ENCODE assay signal across 24 mouse cellular contexts in the genomic region with DNA sequence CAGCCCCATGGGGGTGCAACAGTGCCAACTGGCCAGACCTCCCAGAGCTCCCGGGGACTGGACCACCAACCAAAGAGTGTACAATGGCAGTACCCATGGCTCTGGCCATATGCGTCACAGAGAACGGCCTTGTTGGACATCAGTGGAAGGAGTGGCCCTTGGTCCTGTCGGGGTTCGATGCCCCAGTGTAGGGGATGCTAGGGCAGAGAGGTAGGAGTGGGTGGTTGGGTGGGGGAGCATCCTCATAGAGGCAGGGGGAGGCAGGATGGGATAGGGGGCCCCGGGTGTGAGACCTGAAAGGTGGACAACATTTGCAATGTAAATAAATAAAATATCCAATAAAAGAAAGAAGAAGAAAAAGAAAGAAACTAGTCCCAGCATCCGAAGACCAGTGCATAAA. TPM values are rescaled to one million over a fixed set of nuclear protein-coding genes. Genes with fewer than 3 reads are reported as not detected.
DNase-seq lines count a peak whose midpoint lies in the region; ATAC-seq and TF ChIP-seq lines count a peak whose summit lies in the region.
"Had no signal": no experiment of that assay in that cellular context is flagged by ENCODE, and none has a peak within 500 bp of the region (broad histone marks: within the 10 kb centered on the region; RNA-seq: fewer than 3 reads in every experiment).

No protein-coding gene starts in this region.

- intact Hi-C loops in left cerebral cortex, postnatal 4 days (cut with DNase I), result no loop called here

- H3K4me2 ChIP-seq in forebrain, embryonic 13.5 days, result no peak overlapping the region
- no peak overlapping the region for H3K4me2 ChIP-seq in forebrain, embryonic 14.5 days (ENCODE audit: low read length)
- H3K4me2 ChIP-seq: heart, embryonic 11.5 days; heart, embryonic 15.5 days; hindbrain, embryonic 13.5 days had no signal

- no peaks in the 10 kb centered on the region for H3K9me3 ChIP-seq in forebrain, embryonic 13.5 days (replicated peaks)
- no peaks in the 10 kb centered on the region for H3K9me3 ChIP-seq in forebrain, embryonic 14.5 days (replicated peaks; ENCODE audit: control insufficient read depth, low read length)
- H3K9me3 ChIP-seq: embryonic facial prominence, embryonic 10.5 days; heart, embryonic 15.5 days; hindbrain, embryonic 13.5 days had no signal

- no peak for TF ChIP-seq CTCF in thymus, adult 2 months (IDR thresholded peaks at IDR 0.05; ENCODE audit: borderline replicate concordance, control insufficient read depth, extremely low read depth, insufficient read depth, low read length, poor library complexity)

- peaks cover 6% of the 10 kb centered on the region; the same call in 1 of the 2 replicates for H3K4me1 ChIP-seq in forebrain, embryonic 13.5 days
- peaks cover 4% of the 10 kb centered on the region; the same call in 1 of the 2 replicates for H3K4me1 ChIP-seq in forebrain, embryonic 14.5 days (ENCODE audit: control insufficient read depth, insufficient read depth, low read length)
- no peaks in the 10 kb centered on the region for H3K4me1 ChIP-seq in thymus, adult 2 months (replicated peaks; ENCODE audit: control insufficient read depth, insufficient read depth, low read length)
- H3K4me1 ChIP-seq: embryonic facial prominence, embryonic 10.5 days; heart, embryonic 15.5 days had no signal

- no peak overlapping the region for H3K27ac ChIP-seq in forebrain, embryonic 13.5 days
- no peak overlapping the region for H3K27ac ChIP-seq in forebrain, embryonic 14.5 days (ENCODE audit: low read depth, low read length)
- H3K27ac ChIP-seq in thymus, adult 2 months (ENCODE audit: control insufficient read depth, insufficient read depth, low read length), result no peak overlapping the region
- H3K27ac ChIP-seq: embryonic facial prominence, embryonic 10.5 days; heart, adult 2 months; heart, embryonic 15.5 days; hindbrain, embryonic 13.5 days had no signal

- no peak overlapping the region for H3K4me3 ChIP-seq in forebrain, embryonic 13.5 days
- no peak overlapping the region for H3K4me3 ChIP-seq in forebrain, embryonic 14.5 days (ENCODE audit: low read depth, low read length)
- H3K4me3 ChIP-seq in thymus, adult 2 months (ENCODE audit: control insufficient read depth, insufficient read depth, low read length), result no peak overlapping the region
- H3K4me3 ChIP-seq: embryonic facial prominence, embryonic 10.5 days; heart, adult 2 months; heart, embryonic 15.5 days; hindbrain, embryonic 13.5 days had no signal

- WGBS in forebrain, embryonic 13.5 days, result 89% methylated on average over 7 of the region's 7 CpGs
- 90% methylated on average over 7 of the region's 7 CpGs for WGBS in forebrain, embryonic 14.5 days
- WGBS in thymus, adult 2 months, result 86% methylated on average over 7 of the region's 7 CpGs

- no peak for TF ChIP-seq POLR2A in thymus, adult 2 months (IDR thresholded peaks at IDR 0.05; ENCODE audit: control insufficient read depth, extremely low read depth, insufficient read depth, low read length, poor library complexity)

- ATAC-seq in cerebellum, adult (ENCODE audit: insufficient number of reproducible peaks, low FRiP score, low TSS enrichment), result peak; percentile 52; the same call in 1 of the 2 replicates
- ATAC-seq in forebrain, embryonic 13.5 days, result 0 out of 2 replicates have a peak, but pooled peaks have one; percentile 36
- ATAC-seq in forebrain, embryonic 14.5 days, result no peak
- ATAC-seq: CD4-positive, CD25-positive, alpha-beta regulatory T cell, adult 4 months; forebrain, postnatal 0 days had no signal

- DNase-seq in cerebellum, adult 8-10 months, result no peak
- DNase-seq in forebrain, embryonic 14.5 days (ENCODE audit: low spot score), result no peak
- peak; percentile 8 for DNase-seq in left cerebral cortex, postnatal 4 days
- no peak for DNase-seq in left cerebral cortex, adult 8-10 months (ENCODE audit: low spot score in 2 of 2)
- DNase-seq in thymus, adult 2 months, result peak; percentile 0
- DNase-seq in thymus, postnatal 0 days (ENCODE audit: low spot score), result no peak
- DNase-seq: adrenal gland, adult 8-10 months; adrenal gland, postnatal 36 days; B cell, adult 2 months; cerebellum, adult 11 months; forebrain, postnatal 0 days; gastrocnemius, postnatal 14 days; heart, adult 2 months; heart, postnatal 14 days had no signal

- H3K27me3 ChIP-seq in forebrain, embryonic 13.5 days, result no peaks in the 10 kb centered on the region
- H3K27me3 ChIP-seq in forebrain, embryonic 14.5 days (replicated peaks; ENCODE audit: control insufficient read depth, insufficient read depth, low read length), result no peaks in the 10 kb centered on the region
- H3K27me3 ChIP-seq in thymus, adult 2 months (ENCODE audit: control insufficient read depth, insufficient read depth, low read length), result no peaks in the 10 kb centered on the region
- H3K27me3 ChIP-seq: heart, embryonic 15.5 days; hindbrain, embryonic 13.5 days had no signal

- no peak overlapping the region for H3K9ac ChIP-seq in forebrain, embryonic 13.5 days
- no peak overlapping the region for H3K9ac ChIP-seq in forebrain, embryonic 14.5 days (ENCODE audit: low read length)
- H3K9ac ChIP-seq: forebrain, postnatal 0 days; heart, embryonic 15.5 days; hindbrain, embryonic 13.5 days had no signal

- no peaks in the 10 kb centered on the region for H3K36me3 ChIP-seq in forebrain, embryonic 13.5 days (ENCODE audit: poor library complexity, severe bottlenecking)
- no peaks in the 10 kb centered on the region for H3K36me3 ChIP-seq in forebrain, embryonic 14.5 days (ENCODE audit: control insufficient read depth, insufficient read depth, low read length)
- no peaks in the 10 kb centered on the region for H3K36me3 ChIP-seq in thymus, adult 2 months (ENCODE audit: control insufficient read depth, insufficient read depth, low read length)
- H3K36me3 ChIP-seq: embryonic facial prominence, embryonic 10.5 days; G1E; heart, embryonic 15.5 days; hindbrain, embryonic 13.5 days had no signal

RNA-seq across cellular contexts. Expression of a gene that starts 47.8 kb away (rescaled TPM):
- polyA plus RNA-seq in forebrain, embryonic 13.5 days (2015; fragmentation: Nextera tagmentation; extraction: Ambion mirVana), result 22.4 and 26.0 TPM in 2 replicates
- 26.6 and 44.3 TPM in 2 replicates for polyA plus RNA-seq in forebrain, embryonic 14.5 days (2014; fragmentation: Nextera tagmentation; extraction: Ambion mirVana)
- total RNA-seq in left cerebral cortex, postnatal 4 days (2021), result 100 to 1,000 TPM in 1 of 2 experiments, 10 to 100 TPM in 1; 96.0 to 110 TPM
- total RNA-seq in left cerebral cortex, adult 8-10 months (2022), result 10 to 100 TPM; 46.1 to 53.2 (median 49.1) TPM
- polyA plus RNA-seq in thymus, adult 2 months (2012; rRNA removed), result 0.22 and 0.23 TPM in 2 replicates
- 11.8 and 13.0 TPM in 2 replicates for polyA plus RNA-seq in thymus, postnatal 0 days (2015; fragmentation: Nextera tagmentation; extraction: Ambion mirVana)
- total RNA-seq: adrenal gland, adult 8-10 months; adrenal gland, postnatal 36 days; G1E; gastrocnemius, adult 18-20 months had no signal
- polyA plus RNA-seq: CD4-positive, CD25-positive, alpha-beta regulatory T cell, adult 4 months; G1E; gonadal fat pad, adult 2 months had no signal

Comparison
In these comparisons a context has a peak if more than half of its experiments do, and no peak if none do; other contexts are left out.
1. DNase-seq: peak in left cerebral cortex, postnatal 4 days (single experiment) and thymus, adult 2 months (single experiment); none in cerebellum, adult 8-10 months (single experiment), forebrain, embryonic 14.5 days (single experiment), left cerebral cortex, adult 8-10 months (0 of 2) and thymus, postnatal 0 days (single experiment).
2. RNA of a gene that starts 47.8 kb away (polyA plus RNA-seq): 26.6 to 44.3 TPM in forebrain, embryonic 14.5 days, 22.4 to 26.0 TPM in forebrain, embryonic 13.5 days and 11.8 to 13.0 TPM in thymus, postnatal 0 days; 0.22 to 0.23 TPM in thymus, adult 2 months; every median in the first group is over 10 times any median in the second.